Mouse (Mus musculus) limb, embryonic 14.5 days (tissue): ENCODE data around the gene Tbc1d2. TPM values are rescaled to one million over a fixed set of nuclear protein-coding genes. Genes with fewer than 3 reads are reported as not detected.
"Not testable (repeated sequence)": the region's sequence is repeated elsewhere in the genome, so short reads cannot be mapped to it uniquely, and the experiment has no call there.

ENCODE experiments used
- ATAC-seq: fragments of 200-750 bp; cut with Nextera tagmentation; 2 replicates; pipeline ENCODE4 v1.8.0; 2017; ENCODE audit warnings: low read depth, moderate number of reproducible peaks, moderate TSS enrichment; ENCODE audit not compliant: low FRiP score
- DNase-seq: peaks from one replicate; pipeline ENCODE4 v3.0.0-alpha.2; 2015; ENCODE audit warnings: low spot score
- H3K27ac ChIP-seq: fragments of 300-500 bp; sonication (generic); replicated peaks from 2 replicates; pipeline ENCODE4 v1.5.1; 2014; ENCODE audit warnings: low read depth, mild to moderate bottlenecking, low read length, moderate library complexity, mixed read lengths
- H3K27me3 ChIP-seq: fragments of 300-500 bp; sonication (generic); 2 replicates; pipeline ENCODE4 v1.6.1; 2014; ENCODE audit warnings: low read length, mixed read lengths; ENCODE audit not compliant: control insufficient read depth, insufficient read depth
- H3K36me3 ChIP-seq: fragments of 300-500 bp; sonication (generic); 2 replicates; pipeline ENCODE4 v1.6.1; 2014; ENCODE audit warnings: mild to moderate bottlenecking, low read length, moderate library complexity, mixed read lengths; ENCODE audit not compliant: control insufficient read depth, insufficient read depth
- H3K4me1 ChIP-seq: fragments of 300-500 bp; sonication (generic); 2 replicates; pipeline ENCODE4 v1.6.1; 2014; ENCODE audit warnings: antibody characterized with exemption, low read length, mixed read lengths; ENCODE audit not compliant: control insufficient read depth, insufficient read depth
- H3K4me2 ChIP-seq: fragments of 300-500 bp; sonication (generic); replicated peaks from 2 replicates; pipeline ENCODE4 v1.6.1; 2014; ENCODE audit warnings: low read depth, mild to moderate bottlenecking, low read length, moderate library complexity; ENCODE audit not compliant: severe bottlenecking
- H3K4me3 ChIP-seq: fragments of 300-500 bp; sonication (generic); replicated peaks from 2 replicates; pipeline ENCODE4 v1.5.1; 2014; ENCODE audit warnings: low read length
- H3K9ac ChIP-seq: fragments of 300-500 bp; sonication (generic); 2 replicates; pipeline ENCODE4 v1.6.1; 2014; ENCODE audit warnings: mild to moderate bottlenecking, low read depth, low read length, moderate library complexity; ENCODE audit not compliant: severe bottlenecking
- H3K9me3 ChIP-seq: fragments of 300-500 bp; sonication (generic); 2 replicates; pipeline ENCODE4 v1.6.1; 2016; ENCODE audit warnings: low read length; ENCODE audit not compliant: control insufficient read depth
- POLR2A ChIP-seq: fragments of 200-500 bp; IDR thresholded peaks from 2 replicates; pipeline ENCODE4 v1.8.0; 2012; ENCODE audit warnings: inconsistent platforms, mild to moderate bottlenecking, moderate library complexity, borderline replicate concordance; ENCODE audit not compliant: insufficient read depth, insufficient read length; ENCODE audit errors: extremely low read depth
- WGBS: fragments of 180-500 bp; shearing (Covaris S2); extraction: QIAGEN DNeasy Blood & Tissue Kit; methylation state at CpG from one replicate; pipeline ENCODE4 v1.1.7; 2014; 5-methylcytosine and 5-hydroxymethylcytosine counted together
- polyA plus RNA-seq, 2 experiments: library from polyadenylated mRNA; depleted of rRNA in 1 of 2; stranded (reverse) in 1 of 2; unstranded in 1 of 2; fragments of >200 nt; fragmentation: Nextera tagmentation in 1 of 2; extraction: Ambion mirVana in 1 of 2; gene quantifications; 2 replicates each; pipeline versions ENCODE4 v1.2.1 to v1.2.3; 2012 to 2014

Tbc1d2 gene
- polyA plus RNA-seq, 2 experiments = 1.5 to 2.1 TPM

DNA sequence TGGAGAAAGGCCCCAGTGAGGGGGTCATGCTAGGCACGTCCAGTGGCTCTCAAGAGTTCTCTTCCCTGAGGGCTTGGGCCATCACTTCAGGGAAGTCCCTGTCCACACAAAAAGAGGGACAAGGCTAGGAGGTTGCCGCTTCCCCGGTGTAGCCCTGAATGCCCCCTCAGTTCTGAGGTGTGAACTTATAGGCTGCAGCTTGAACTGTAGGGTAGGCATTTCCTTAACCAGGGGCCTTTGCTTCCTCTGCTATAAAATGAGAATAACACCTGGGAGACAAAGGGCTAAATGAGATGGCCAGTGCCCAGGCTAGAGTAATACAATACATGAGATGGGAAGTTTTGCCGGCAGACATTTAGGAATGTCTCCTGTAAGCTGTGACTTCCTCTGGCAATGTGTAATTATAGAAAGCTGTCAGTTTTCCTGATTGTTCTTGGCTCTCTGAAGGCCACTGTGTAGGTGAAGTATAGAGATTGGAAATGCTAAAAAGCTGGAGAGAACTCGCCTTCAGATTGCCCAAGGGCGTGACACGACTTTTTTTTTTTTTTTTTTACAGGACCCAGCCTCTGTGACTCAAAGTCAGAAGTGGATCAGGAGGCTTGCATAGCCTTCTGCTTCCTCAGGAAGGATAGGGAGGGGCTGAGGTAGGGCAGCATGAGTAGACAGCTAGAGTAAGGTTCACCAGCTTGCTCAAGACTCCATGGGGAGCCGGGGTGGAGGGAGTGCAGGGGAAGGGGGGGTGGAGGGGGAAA is 6.9 kb downstream of the Tbc1d2 start:
- H3K4me1 ChIP-seq = no peaks in the 10 kb centered on the region
- H3K27ac ChIP-seq = 0 out of 2 replicates have a peak overlapping the region, but pooled peaks have one; percentile 26
- no peak for ATAC-seq
- H3K9me3 ChIP-seq = no peaks in the 10 kb centered on the region
- H3K4me3 ChIP-seq = no peak overlapping the region
- no peak overlapping the region for H3K4me2 ChIP-seq
- TF ChIP-seq POLR2A = no peak
- H3K27me3 ChIP-seq = no peaks in the 10 kb centered on the region; the same call in 1 of the 2 replicates
- no peak overlapping the region for H3K9ac ChIP-seq
- H3K36me3 ChIP-seq = no peaks in the 10 kb centered on the region
- 64% methylated on average over 8 of the region's 8 CpGs for WGBS
- no peak for DNase-seq

DNA sequence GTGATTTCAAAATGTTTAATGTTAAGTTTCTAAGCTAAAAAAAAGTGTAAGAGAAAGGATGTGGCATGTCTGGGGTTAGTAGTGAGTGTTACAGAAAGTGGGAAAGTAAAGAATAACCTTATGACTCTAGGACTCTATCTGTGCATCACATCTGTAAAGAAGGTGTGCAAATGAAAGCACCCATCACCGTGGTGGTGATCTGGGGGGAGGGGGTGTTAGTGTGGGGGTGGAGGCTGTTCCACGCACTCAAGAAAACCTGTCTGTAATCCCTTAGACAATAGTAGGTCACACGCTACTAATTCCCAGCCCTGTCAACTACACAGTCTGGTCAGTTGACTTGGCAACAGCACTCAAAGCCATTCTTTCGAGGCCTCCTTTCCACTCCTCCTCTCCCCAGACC is 8.7 kb downstream of the Tbc1d2 start:
- Histone ChIP-seq H3K27me3 (no peaks in the 10 kb centered on the region), H3K9ac (no peak overlapping the region), H3K4me2 (no peak overlapping the region), H3K27ac (no peak overlapping the region), H3K4me3 (no peak overlapping the region), H3K4me1 (no peaks in the 10 kb centered on the region), H3K36me3 (no peaks in the 10 kb centered on the region), H3K9me3 (no peaks in the 10 kb centered on the region)
- DNase-seq (no peak), ATAC-seq (no peak)
- WGBS = 75% methylated on average over 4 of the region's 4 CpGs
- TF ChIP-seq POLR2A = no peak

DNA sequence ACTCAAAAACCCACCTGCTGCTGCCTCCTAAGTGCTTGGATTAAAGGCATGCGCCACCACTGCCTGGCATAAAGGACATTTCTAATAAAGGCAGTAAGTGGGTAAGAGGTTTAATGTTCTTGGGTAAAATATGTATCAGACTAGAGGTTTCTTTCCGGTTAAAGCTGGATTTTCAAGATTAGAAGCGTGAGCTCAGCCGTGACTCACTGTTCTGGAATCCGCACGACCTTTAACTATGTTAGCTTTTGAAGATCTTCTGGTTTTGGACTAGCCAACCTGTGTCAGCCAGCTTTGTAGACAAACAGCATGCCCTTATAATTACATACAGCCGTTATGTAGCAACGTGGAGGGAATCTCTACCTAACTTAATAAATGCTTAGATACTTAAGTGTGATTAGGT is 10.1 kb downstream of the Tbc1d2 start:
- Histone ChIP-seq H3K36me3 (no peaks in the 10 kb centered on the region), H3K4me2 (no peak overlapping the region), H3K4me3 (no peak overlapping the region), H3K27me3 (no peaks in the 10 kb centered on the region), H3K9ac (no peak overlapping the region), H3K27ac (no peak overlapping the region), H3K4me1 (no peaks in the 10 kb centered on the region), H3K9me3 (no peaks in the 10 kb centered on the region)
- DNase-seq (no peak), ATAC-seq (no peak)
- 67% methylated on average over 8 of the region's 8 CpGs for WGBS
- TF ChIP-seq POLR2A = no peak

DNA sequence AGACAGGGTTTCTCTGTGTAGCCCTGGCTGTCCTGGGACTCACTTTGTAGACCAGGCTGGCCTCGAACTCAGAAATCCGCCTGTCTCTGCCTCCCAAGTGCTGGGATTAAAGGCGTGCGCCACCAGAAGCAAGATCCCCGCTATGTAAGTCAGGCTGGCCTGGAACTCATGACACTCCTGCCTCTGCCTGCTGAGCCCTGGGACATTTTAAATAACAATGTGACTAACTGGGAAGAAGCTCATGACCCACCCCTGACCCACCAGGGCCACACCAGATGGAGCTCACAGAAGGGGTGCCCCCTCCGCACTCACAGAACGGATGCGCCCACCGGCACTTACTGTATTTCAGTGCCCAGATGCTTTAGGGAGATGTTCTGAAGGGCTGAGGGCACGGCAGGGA is 12.8 kb downstream of the Tbc1d2 start:
- not testable (repeated sequence) for H3K4me3 ChIP-seq, ATAC-seq, H3K4me2 ChIP-seq, H3K9me3 ChIP-seq, H3K27me3 ChIP-seq, H3K27ac ChIP-seq, H3K36me3 ChIP-seq, H3K9ac ChIP-seq, H3K4me1 ChIP-seq, DNase-seq
- WGBS = 93% methylated on average over 10 of the region's 10 CpGs

DNA sequence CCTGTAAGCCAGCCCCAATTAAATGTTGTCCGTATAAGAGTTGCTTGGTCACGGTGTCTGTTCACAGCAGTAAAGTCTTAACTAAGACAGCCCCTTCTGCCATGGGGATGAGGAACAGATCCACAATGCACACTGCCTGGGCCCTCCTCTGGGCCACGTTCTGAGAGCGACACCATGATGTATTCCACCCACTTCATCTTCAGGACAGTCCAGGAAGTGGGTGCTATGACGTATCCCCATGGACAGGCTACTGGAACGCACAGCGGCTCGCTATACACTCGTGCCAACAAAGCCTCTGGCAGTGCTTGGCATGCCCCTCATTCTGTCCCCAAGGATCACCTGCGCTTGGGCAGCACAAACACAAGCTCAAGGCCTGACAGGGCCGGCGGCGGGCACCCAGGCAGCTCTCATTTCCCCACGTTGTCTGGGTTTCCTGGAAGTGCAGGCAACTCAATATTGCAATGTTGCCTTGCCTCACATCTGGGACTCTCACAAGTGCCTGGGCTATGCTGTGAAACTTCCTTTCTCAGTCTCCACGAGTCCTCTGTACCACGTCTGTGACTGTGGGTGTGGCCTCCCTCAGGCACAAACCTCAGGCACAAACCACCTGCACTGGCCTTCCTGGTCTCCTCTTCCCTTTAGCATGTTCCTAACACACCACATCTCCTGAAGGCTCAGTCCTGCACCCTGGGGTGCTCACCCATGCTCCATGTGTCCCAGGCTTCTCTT is 14.1 kb downstream of the Tbc1d2 start:
- Histone ChIP-seq H3K9ac (no peak overlapping the region), H3K4me3 (no peak overlapping the region)
- WGBS = 76% methylated on average over 16 of the region's 16 CpGs

More for the DNA sequence above, 14.1 kb downstream of the Tbc1d2 start:
- no peak overlapping the region for H3K27ac ChIP-seq
- ATAC-seq (no peak), DNase-seq (no peak)
- no peaks in the 10 kb centered on the region for H3K36me3 ChIP-seq
- H3K4me2 ChIP-seq = no peak overlapping the region
- no peaks in the 10 kb centered on the region for H3K9me3 ChIP-seq
- no peak for TF ChIP-seq POLR2A
- no peaks in the 10 kb centered on the region for H3K4me1 ChIP-seq
- no peaks in the 10 kb centered on the region for H3K27me3 ChIP-seq
